Mouse (Mus musculus) spleen, adult 2 months (tissue): ENCODE data around the gene Gatd1. TPM values are rescaled to one million over a fixed set of nuclear protein-coding genes. Genes with fewer than 3 reads are reported as not detected.

Source experiments
- DNase-seq, 2 experiments: peaks; one replicate each; pipeline versions ENCODE4 v3.0.0 to v3.0.0-alpha.2; 2012 to 2021; ENCODE audit warnings: low spot score in 2 of 2, low read depth in 1 of 2
- H3K27ac ChIP-seq: fragments of 200-500 bp; 2 replicates; pipeline ENCODE4 v1.5.1; 2012; ENCODE audit warnings: low read length, inconsistent platforms; ENCODE audit not compliant: insufficient read depth
- H3K27me3 ChIP-seq: fragments of 200-500 bp; 2 replicates; pipeline ENCODE4 v1.6.1; 2012; ENCODE audit warnings: mild to moderate bottlenecking, moderate library complexity, low read length, inconsistent platforms; ENCODE audit not compliant: control insufficient read depth, insufficient read depth
- H3K36me3 ChIP-seq: fragments of 200-500 bp; 2 replicates; pipeline ENCODE4 v1.6.1; 2012; ENCODE audit warnings: mild to moderate bottlenecking, low read length, inconsistent platforms; ENCODE audit not compliant: control insufficient read depth, insufficient read depth
- H3K4me1 ChIP-seq: fragments of 200-500 bp; 2 replicates; pipeline ENCODE4 v1.6.1; 2011; ENCODE audit warnings: inconsistent platforms; ENCODE audit not compliant: control insufficient read depth, insufficient read depth, insufficient read length
- H3K4me3 ChIP-seq: fragments of 200-500 bp; 2 replicates; pipeline ENCODE4 v1.5.1; 2011; ENCODE audit warnings: mild to moderate bottlenecking, inconsistent platforms; ENCODE audit not compliant: insufficient read depth, insufficient read length; ENCODE audit errors: extremely low read depth
- CTCF ChIP-seq: fragments of 200-500 bp; IDR thresholded peaks from 2 replicates; pipeline ENCODE4 v1.5.1; 2011; ENCODE audit warnings: mild to moderate bottlenecking, inconsistent platforms; ENCODE audit not compliant: insufficient read depth, insufficient read length, insufficient replicate concordance; ENCODE audit errors: extremely low read depth
- POLR2A ChIP-seq: fragments of 200-500 bp; IDR thresholded peaks from 2 replicates; pipeline ENCODE4 v1.6.1; 2011; ENCODE audit warnings: low read depth, low read length, inconsistent platforms
- WGBS: fragments of 180-500 bp; shearing (Covaris S2); methylation state at CpG from one replicate; pipeline ENCODE4 v1.1.7; 2018; 5-methylcytosine and 5-hydroxymethylcytosine counted together
- polyA plus RNA-seq: library from polyadenylated mRNA; depleted of rRNA; stranded (reverse); fragments of >200 nt; gene quantifications from 2 replicates; pipeline ENCODE4 v1.2.3, GENCODE M21; 2012

Gene Gatd1
- polyA plus RNA-seq, 1 experiment = 56.7 TPM

DNA sequence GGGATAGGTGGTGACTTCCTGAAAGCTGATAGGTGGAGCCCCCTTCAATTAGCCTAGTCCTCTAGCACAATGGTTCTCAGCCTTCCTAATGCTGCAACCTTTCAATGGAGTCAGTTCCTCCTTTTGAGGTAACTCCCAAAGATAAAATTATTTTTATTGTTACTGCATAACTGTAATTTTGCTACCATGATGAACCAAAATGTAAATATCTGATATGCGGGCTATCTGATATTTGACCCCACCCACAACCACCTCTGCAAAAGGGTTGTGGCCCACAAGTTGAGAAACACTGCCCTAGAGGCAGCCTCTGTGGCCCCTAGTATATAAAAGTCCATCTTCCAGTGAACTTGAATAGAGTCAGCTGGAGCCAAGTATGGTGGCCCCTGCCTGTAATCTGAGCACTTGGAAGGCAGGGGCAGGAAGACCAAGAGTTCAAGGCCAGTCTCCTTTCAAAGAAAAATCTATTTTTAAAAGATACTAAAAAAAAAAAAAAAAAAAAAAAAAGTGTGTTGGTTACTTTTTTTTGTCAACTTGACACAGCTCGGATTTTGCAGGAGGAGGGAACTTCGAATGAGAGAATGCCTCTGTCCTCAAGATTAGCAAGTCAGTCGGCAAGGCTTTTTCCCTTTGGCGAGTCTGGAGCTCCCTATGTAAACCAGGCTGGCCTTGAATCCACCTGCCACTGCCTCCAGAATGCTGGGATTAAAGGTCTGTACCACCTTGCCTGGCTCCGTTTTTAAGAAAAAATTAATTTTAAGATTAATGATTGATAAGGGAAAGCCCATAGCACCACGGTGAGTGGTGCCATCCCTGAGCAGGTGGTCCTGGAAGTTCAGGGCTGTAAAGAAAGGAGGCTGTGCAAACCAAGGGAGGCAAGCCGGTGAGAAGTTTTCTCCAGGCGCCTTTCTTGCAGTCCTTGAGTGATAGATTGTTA is 23.3 kb downstream of the Gatd1 start:
- H3K4me3 ChIP-seq = no peak overlapping the region
- peaks cover 4% of the 10 kb centered on the region; the same call in 1 of the 2 replicates for H3K4me1 ChIP-seq
- TF ChIP-seq CTCF (no peak), POLR2A (no peak)
- no peak overlapping the region for H3K27ac ChIP-seq
- H3K27me3 ChIP-seq = no peaks in the 10 kb centered on the region
- no peak for DNase-seq
- WGBS = 79% methylated on average over 9 of the region's 9 CpGs
- H3K36me3 ChIP-seq = no peaks in the 10 kb centered on the region

GRCm38 (mm10) chr7:141388487-141389109 is 25.3 kb downstream of the Gatd1 start:
- TF ChIP-seq POLR2A (no peak), CTCF (no peak)
- H3K36me3 ChIP-seq = no peaks in the 10 kb centered on the region
- WGBS = 71% methylated on average over 3 of the region's 3 CpGs
- H3K4me3 ChIP-seq = no peak overlapping the region
- DNase-seq = no peak
- H3K27me3 ChIP-seq = no peaks in the 10 kb centered on the region
- no peak overlapping the region for H3K27ac ChIP-seq
- H3K4me1 ChIP-seq = peaks cover 4% of the 10 kb centered on the region; the same call in 1 of the 2 replicates

DNA sequence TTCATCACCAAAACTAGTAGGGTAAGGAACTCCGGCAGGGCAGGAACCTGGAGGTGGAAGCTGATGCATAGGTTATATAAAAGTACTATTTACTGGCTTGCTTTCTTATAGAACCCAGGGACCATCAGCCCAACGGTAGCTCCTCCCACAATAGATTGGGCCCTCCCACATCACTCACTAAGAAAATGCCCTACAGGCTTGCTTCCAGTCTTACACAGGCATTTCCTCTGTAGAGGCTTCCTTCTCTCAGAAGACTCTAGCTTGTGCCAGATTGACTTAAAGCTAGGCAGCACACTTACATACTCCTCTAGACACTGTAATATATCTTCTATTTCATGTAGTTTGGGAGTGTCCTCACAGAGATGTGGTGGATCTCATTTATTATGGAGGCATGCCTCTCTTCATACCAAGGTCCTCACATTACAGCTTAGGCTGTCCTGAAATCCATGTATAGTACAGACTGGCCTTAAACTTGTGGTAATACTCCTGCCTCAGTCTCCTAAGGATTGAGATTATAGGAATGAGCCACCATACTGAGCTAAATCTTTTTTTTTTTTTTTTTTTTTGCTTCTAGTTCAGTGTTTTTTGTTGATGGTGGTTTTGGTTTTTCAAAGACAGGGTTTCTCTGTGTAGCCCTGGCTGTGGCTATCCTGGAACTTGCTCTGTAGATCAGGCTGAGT is 26.0 kb downstream of the Gatd1 start:
- Histone ChIP-seq H3K4me1 (peaks cover 4% of the 10 kb centered on the region; the same call in 1 of the 2 replicates), H3K36me3 (no peaks in the 10 kb centered on the region), H3K27ac (no peak overlapping the region), H3K4me3 (no peak overlapping the region), H3K27me3 (no peaks in the 10 kb centered on the region)
- 30% methylated on average over 2 of the region's 2 CpGs for WGBS
- TF ChIP-seq POLR2A = no peak
- no peak for TF ChIP-seq CTCF
- DNase-seq = no peak

- TF ChIP-seq CTCF = no peak
- DNase-seq = no peak
- no peaks in the 10 kb centered on the region for H3K36me3 ChIP-seq
- WGBS = 66% methylated on average over 4 of the region's 4 CpGs
- no peaks in the 10 kb centered on the region for H3K4me1 ChIP-seq
- H3K4me3 ChIP-seq = no peak overlapping the region
- no peak overlapping the region for H3K27ac ChIP-seq
- H3K27me3 ChIP-seq = no peaks in the 10 kb centered on the region
Observed at GRCm38 (mm10) chr7:141381068-141381835, 32.7 kb downstream of the Gatd1 start.

DNA sequence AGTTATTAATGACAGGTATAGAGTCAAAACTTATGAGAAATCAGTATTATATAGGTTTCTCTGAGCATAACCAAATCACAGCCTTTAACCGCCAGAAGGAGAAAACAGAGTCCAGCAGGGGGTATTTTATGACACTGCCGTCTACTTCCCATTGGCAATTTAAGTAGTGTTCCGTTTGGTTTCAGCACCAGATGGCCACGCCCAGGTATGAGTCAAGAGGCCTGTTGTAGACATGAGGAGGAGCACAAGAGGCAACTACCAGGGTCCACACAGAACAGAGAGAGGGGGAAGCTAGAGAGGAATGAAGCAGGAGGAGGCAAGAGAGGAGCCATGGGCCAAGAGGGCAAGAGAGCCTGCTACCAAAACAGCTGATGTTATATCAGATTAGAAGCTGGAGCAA is 34.4 kb downstream of the Gatd1 start:
- Histone ChIP-seq H3K36me3 (no peaks in the 10 kb centered on the region), H3K4me3 (no peak overlapping the region), H3K4me1 (no peaks in the 10 kb centered on the region), H3K27me3 (no peaks in the 10 kb centered on the region), H3K27ac (no peak overlapping the region)
- WGBS = 48% methylated on average over 4 of the region's 4 CpGs
- no peak for DNase-seq
- TF ChIP-seq CTCF (no peak), POLR2A (no peak)

DNA sequence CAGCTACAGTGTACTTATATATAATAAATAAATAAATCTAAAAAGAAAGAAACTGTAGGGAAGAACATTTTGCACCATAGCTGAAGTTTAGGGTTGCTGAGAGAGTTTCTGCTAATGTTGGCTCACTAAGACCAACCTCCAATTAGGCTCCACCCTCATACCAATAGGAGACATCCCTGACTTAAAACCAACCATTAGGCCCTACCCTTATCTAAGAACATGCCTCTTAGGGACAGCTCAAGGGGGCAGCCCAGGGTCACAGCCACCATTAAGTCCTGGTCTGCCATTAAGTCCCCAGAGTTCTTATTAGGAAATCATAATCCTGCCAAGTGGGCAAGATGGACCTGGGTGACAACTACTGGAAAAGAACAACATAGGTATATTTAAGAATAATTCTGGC is 39.5 kb downstream of the Gatd1 start:
- Histone ChIP-seq H3K27me3 (no peaks in the 10 kb centered on the region), H3K4me1 (peaks cover 8% of the 10 kb centered on the region; the same call in 1 of the 2 replicates), H3K27ac (no peak overlapping the region), H3K4me3 (no peak overlapping the region), H3K36me3 (no peaks in the 10 kb centered on the region)
- TF ChIP-seq CTCF = no peak
- no peak for TF ChIP-seq POLR2A
- DNase-seq = no peak
